Mouse (Mus musculus) layer of hippocampus, adult 18-20 months (tissue): ENCODE data around the gene 1110002E22Rik. TPM values are rescaled to one million over a fixed set of nuclear protein-coding genes. Genes with fewer than 3 reads are reported as not detected.

ENCODE experiments used
- DNase-seq, 2 experiments: peaks; one replicate each; pipeline ENCODE4 v3.0.0; 2022; ENCODE audit warnings: low spot score in 2 of 2
- long read RNA-seq: library from polyadenylated mRNA; stranded (forward); transcript quantifications from one replicate; pipeline ENCODE4 v2.0.0, GENCODE M21; 2021
- total RNA-seq, 2 experiments: library from RNA; stranded (reverse); gene quantifications; 2 replicates each; pipeline ENCODE4 v1.2.3; 2021

Gene 1110002E22Rik
- total RNA-seq = 1 to 10 TPM; 1.3 to 1.8 TPM
- long read RNA-seq = 0 reads

- DNase-seq = peak; percentile 54 to 83
Observed at GRCm38 (mm10) chr3:138064732-138065645, at the start of gene 1110002E22Rik. Gene 1110002E22Rik (plus strand): TSS chr3:138065052.

GRCm38 (mm10) chr3:138016810-138017209, 48.0 kb upstream of the 1110002E22Rik start:
- no peak for DNase-seq

GRCm38 (mm10) chr3:138022003-138022402, 42.8 kb upstream of the 1110002E22Rik start:
- no peak for DNase-seq

- DNase-seq = no peak
Observed at GRCm38 (mm10) chr3:138022651-138023050, 42.2 kb upstream of the 1110002E22Rik start.

- DNase-seq = peak in 1 of 2 experiments; percentile 32
Observed at GRCm38 (mm10) chr3:138026286-138026685, 38.6 kb upstream of the 1110002E22Rik start.

- no peak for DNase-seq
Observed at GRCm38 (mm10) chr3:138027575-138028362, 37.1 kb upstream of the 1110002E22Rik start.

GRCm38 (mm10) chr3:138029351-138029750, 35.5 kb upstream of the 1110002E22Rik start:
- DNase-seq = peak in 1 of 2 experiments; percentile 30

GRCm38 (mm10) chr3:138030563-138030962, 34.3 kb upstream of the 1110002E22Rik start:
- DNase-seq = no peak

- no peak for DNase-seq
Observed at GRCm38 (mm10) chr3:138033986-138034385, 30.9 kb upstream of the 1110002E22Rik start.

GRCm38 (mm10) chr3:138040938-138041337, 23.9 kb upstream of the 1110002E22Rik start:
- DNase-seq = no peak

- no peak for DNase-seq
Observed at GRCm38 (mm10) chr3:138041591-138042301, 23.1 kb upstream of the 1110002E22Rik start.

GRCm38 (mm10) chr3:138043316-138043715, 21.5 kb upstream of the 1110002E22Rik start:
- no peak for DNase-seq

- DNase-seq = no peak
Observed at GRCm38 (mm10) chr3:138049555-138049954, 15.3 kb upstream of the 1110002E22Rik start.

- no peak for DNase-seq
Observed at GRCm38 (mm10) chr3:138050772-138051171, 14.1 kb upstream of the 1110002E22Rik start.

GRCm38 (mm10) chr3:138051431-138051830, 13.4 kb upstream of the 1110002E22Rik start:
- DNase-seq = no peak

GRCm38 (mm10) chr3:138053969-138054368, 10.9 kb upstream of the 1110002E22Rik start:
- no peak for DNase-seq

GRCm38 (mm10) chr3:138056976-138057375, 7.9 kb upstream of the 1110002E22Rik start:
- no peak for DNase-seq

- DNase-seq = no peak
Observed at GRCm38 (mm10) chr3:138058226-138058625, 6.6 kb upstream of the 1110002E22Rik start.

- no peak for DNase-seq
Observed at GRCm38 (mm10) chr3:138060429-138060828, 4.4 kb upstream of the 1110002E22Rik start.

GRCm38 (mm10) chr3:138061205-138061911, 3.5 kb upstream of the 1110002E22Rik start:
- DNase-seq = no peak

- no peak for DNase-seq
Observed at GRCm38 (mm10) chr3:138062673-138063072, 2.2 kb upstream of the 1110002E22Rik start.
